Mouse (Mus musculus) lung, embryonic 14.5 days (tissue): ENCODE measurements around the gene Pigv. TPM values are rescaled to one million over a fixed set of nuclear protein-coding genes. Genes with fewer than 3 reads are reported as not detected.

Source experiments
- ATAC-seq: fragments of 200-750 bp; cut with Nextera tagmentation; 2 replicates; pipeline ENCODE4 v1.8.0; 2017; ENCODE audit warnings: mild to moderate bottlenecking, moderate TSS enrichment, moderate library complexity; ENCODE audit not compliant: insufficient read depth
- DNase-seq: peaks from one replicate; pipeline ENCODE4 v3.0.0-alpha.2; 2015
- H3K27ac ChIP-seq: fragments of 300-500 bp; sonication (generic); 2 replicates; pipeline ENCODE4 v1.5.1; 2014; ENCODE audit warnings: low read depth, mild to moderate bottlenecking, moderate library complexity
- H3K27me3 ChIP-seq: fragments of 300-500 bp; sonication (generic); 2 replicates; pipeline ENCODE4 v1.6.1; 2014; ENCODE audit warnings: low read length, control low read depth; ENCODE audit not compliant: insufficient read depth
- H3K36me3 ChIP-seq: fragments of 300-500 bp; sonication (generic); 2 replicates; pipeline ENCODE4 v1.6.1; 2014; ENCODE audit warnings: control low read depth; ENCODE audit not compliant: insufficient read depth
- H3K4me1 ChIP-seq: fragments of 300-500 bp; sonication (generic); 2 replicates; pipeline ENCODE4 v1.6.1; 2014; ENCODE audit warnings: antibody characterized with exemption, control low read depth; ENCODE audit not compliant: insufficient read depth
- H3K4me2 ChIP-seq: fragments of 300-500 bp; sonication (generic); 2 replicates; pipeline ENCODE4 v1.6.1; 2014; ENCODE audit warnings: mild to moderate bottlenecking
- H3K4me3 ChIP-seq: fragments of 300-500 bp; sonication (generic); 2 replicates; pipeline ENCODE4 v1.5.1; 2014; ENCODE audit warnings: low read depth, low read length
- H3K9ac ChIP-seq: fragments of 300-500 bp; sonication (generic); 2 replicates; pipeline ENCODE4 v1.6.1; 2014
- H3K9me3 ChIP-seq: fragments of 300-500 bp; sonication (generic); 2 replicates; pipeline ENCODE4 v1.6.1; 2016; ENCODE audit warnings: low read depth, low read length, control low read depth
- CTCF ChIP-seq: IDR thresholded peaks from 2 replicates; pipeline ENCODE4 v1.5.1; 2016; ENCODE audit warnings: antibody characterized with exemption, low read depth
- WGBS: fragments of 180-500 bp; shearing (Covaris S2); extraction: QIAGEN DNeasy Blood & Tissue Kit; methylation state at CpG from one replicate; pipeline ENCODE4 v1.1.7; 2014; 5-methylcytosine and 5-hydroxymethylcytosine counted together
- polyA plus RNA-seq: library from polyadenylated mRNA; unstranded; fragments of >200 nt; fragmentation: Nextera tagmentation; extraction: Ambion mirVana; gene quantifications from 2 replicates; pipeline ENCODE4 v1.2.1, GENCODE M21; 2014

Gene Pigv
- polyA plus RNA-seq, 1 experiment from 2014 or later = 14.5 TPM

- no peaks in the 10 kb centered on the region for H3K9me3 ChIP-seq
- H3K9ac ChIP-seq = no peak overlapping the region
- peaks cover 19% of the 10 kb centered on the region; the same call in 1 of the 2 replicates for H3K4me1 ChIP-seq
- WGBS = 27% methylated on average over 8 of the region's 8 CpGs
- no peak for TF ChIP-seq CTCF
- peaks cover 76% of the 10 kb centered on the region for H3K36me3 ChIP-seq
- peak overlapping the region; percentile 77 for H3K27ac ChIP-seq
- no peak overlapping the region for H3K4me3 ChIP-seq
- ATAC-seq (peak; percentile 84), DNase-seq (peak; percentile 84)
- H3K27me3 ChIP-seq = no peaks in the 10 kb centered on the region
- peak overlapping the region; percentile 32 for H3K4me2 ChIP-seq
Observed at GRCm38 (mm10) chr4:133706956-133707355, 34.5 kb upstream of the Pigv start.

- Histone ChIP-seq H3K4me3 (no peak overlapping the region), H3K4me2 (no peak overlapping the region), H3K9me3 (no peaks in the 10 kb centered on the region), H3K9ac (no peak overlapping the region), H3K4me1 (peaks cover 19% of the 10 kb centered on the region; the same call in 1 of the 2 replicates), H3K27me3 (no peaks in the 10 kb centered on the region), H3K27ac (0 out of 2 replicates have a peak overlapping the region, but pooled peaks have one; percentile 24), H3K36me3 (peaks cover 74% of the 10 kb centered on the region)
- no peak for TF ChIP-seq CTCF
- ATAC-seq (no peak), DNase-seq (no peak)
- WGBS = 79% methylated on average over 4 of the region's 4 CpGs
Observed at GRCm38 (mm10) chr4:133705062-133705461, 32.6 kb upstream of the Pigv start.

DNA sequence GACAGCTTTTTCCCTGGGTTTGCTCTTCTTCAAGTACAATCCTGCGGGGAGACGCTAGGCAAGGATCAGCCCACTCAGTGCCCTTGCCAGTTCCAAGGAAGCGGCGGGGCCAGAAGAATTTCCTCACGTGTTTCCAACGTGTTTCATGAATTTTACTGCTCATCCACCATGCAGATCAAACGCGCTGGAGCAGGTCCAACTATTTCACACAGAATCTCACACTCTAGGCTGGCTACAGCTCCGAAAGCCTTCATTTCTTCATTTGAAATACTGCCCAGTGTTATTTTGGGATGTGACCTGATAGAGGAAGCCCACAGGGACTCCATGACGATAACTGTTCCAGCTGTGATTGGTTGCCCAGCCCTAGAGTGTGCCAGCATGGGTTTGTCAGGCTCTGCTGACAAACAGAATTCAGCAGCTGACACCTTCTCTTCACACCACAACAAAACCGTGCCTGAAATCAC is 28.5 kb upstream of the Pigv start:
- H3K9me3 ChIP-seq = no peaks in the 10 kb centered on the region
- DNase-seq (peak; percentile 78), ATAC-seq (peak; percentile 87)
- TF ChIP-seq CTCF = no peak
- no peak overlapping the region for H3K4me3 ChIP-seq
- H3K27me3 ChIP-seq = no peaks in the 10 kb centered on the region
- no peak overlapping the region for H3K4me2 ChIP-seq
- H3K36me3 ChIP-seq = peaks cover 70% of the 10 kb centered on the region
- H3K27ac ChIP-seq = peak overlapping the region; percentile 28; the same call in 1 of the 2 replicates
- 59% methylated on average over 11 of the region's 11 CpGs for WGBS
- peaks cover 2% of the 10 kb centered on the region; the same call in 1 of the 2 replicates for H3K4me1 ChIP-seq
- no peak overlapping the region for H3K9ac ChIP-seq

GRCm38 (mm10) chr4:133695363-133695762 is 22.9 kb upstream of the Pigv start:
- H3K9me3 ChIP-seq = no peaks in the 10 kb centered on the region
- no peak overlapping the region for H3K9ac ChIP-seq
- TF ChIP-seq CTCF = no peak
- H3K4me3 ChIP-seq = no peak overlapping the region
- no peaks in the 10 kb centered on the region for H3K4me1 ChIP-seq
- DNase-seq (no peak), ATAC-seq (no peak)
- 83% methylated on average over 3 of the region's 3 CpGs for WGBS
- peaks cover 82% of the 10 kb centered on the region for H3K36me3 ChIP-seq
- H3K27ac ChIP-seq = no peak overlapping the region
- no peaks in the 10 kb centered on the region for H3K27me3 ChIP-seq
- no peak overlapping the region for H3K4me2 ChIP-seq

DNA sequence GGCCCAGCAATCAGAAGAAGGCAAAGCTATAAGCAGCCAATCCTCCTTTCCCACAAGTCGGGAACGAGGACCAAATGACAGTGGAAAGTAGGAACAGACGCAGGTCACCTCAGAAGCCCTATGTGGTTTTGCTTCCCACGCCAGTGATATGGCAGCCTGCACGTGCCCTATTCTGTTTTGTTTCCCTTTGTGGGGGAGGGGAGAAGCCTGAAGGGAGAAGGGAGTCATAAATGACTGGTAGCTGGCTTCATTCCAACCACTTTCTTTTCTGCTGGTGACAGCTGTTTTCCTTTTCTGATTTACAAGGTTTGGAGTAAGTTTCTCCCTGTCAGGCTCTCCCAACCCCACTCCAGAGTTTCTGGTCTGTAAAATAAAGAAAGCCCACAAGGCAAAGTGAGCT is 17.8 kb upstream of the Pigv start:
- Histone ChIP-seq H3K27ac (no peak overlapping the region), H3K9ac (no peak overlapping the region), H3K9me3 (no peaks in the 10 kb centered on the region), H3K4me3 (no peak overlapping the region), H3K4me2 (no peak overlapping the region), H3K27me3 (no peaks in the 10 kb centered on the region), H3K36me3 (peaks cover 100% of the 10 kb centered on the region), H3K4me1 (no peaks in the 10 kb centered on the region)
- ATAC-seq (0 out of 2 replicates have a peak, but pooled peaks have one; percentile 15), DNase-seq (peak; percentile 80)
- 26% methylated on average over 5 of the region's 5 CpGs for WGBS
- no peak for TF ChIP-seq CTCF

DNA sequence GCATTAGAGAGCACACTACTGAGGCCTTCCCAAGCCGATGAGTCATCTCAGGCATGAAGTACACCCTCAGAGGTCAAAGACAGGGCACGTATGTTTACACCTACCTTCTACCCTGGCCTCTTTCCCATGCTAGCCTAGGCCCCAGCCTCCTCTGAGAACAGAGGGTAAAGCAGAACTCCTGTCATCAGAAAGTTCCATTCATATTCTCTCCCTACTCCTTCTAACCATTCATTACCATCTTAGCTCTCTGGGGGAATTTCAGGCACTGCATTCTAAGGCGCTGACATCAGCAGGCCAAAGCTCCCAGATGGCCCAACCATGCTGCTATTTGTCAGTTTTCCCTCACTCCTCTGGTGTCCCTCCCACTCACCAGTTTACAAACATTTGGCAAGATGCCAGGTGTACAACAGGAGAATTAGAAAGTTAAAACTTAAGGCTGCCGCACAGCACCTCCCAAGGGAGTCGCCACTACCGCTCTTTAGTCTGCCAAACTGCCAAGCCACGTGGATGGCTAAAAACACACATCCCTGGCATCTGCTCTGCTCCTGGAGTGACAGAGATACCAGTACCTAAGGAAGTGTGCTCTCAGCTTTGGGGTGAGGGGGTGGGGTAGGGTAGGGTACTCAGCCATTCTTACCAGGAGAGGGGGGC is 16.1 kb upstream of the Pigv start:
- WGBS = 38% methylated on average over 7 of the region's 7 CpGs
- peaks cover 100% of the 10 kb centered on the region for H3K36me3 ChIP-seq
- no peak overlapping the region for H3K4me2 ChIP-seq
- ATAC-seq (peak; percentile 57), DNase-seq (peak; percentile 79)
- H3K4me1 ChIP-seq = no peaks in the 10 kb centered on the region
- no peaks in the 10 kb centered on the region for H3K27me3 ChIP-seq
- TF ChIP-seq CTCF = no peak
- H3K4me3 ChIP-seq = no peak overlapping the region
- H3K27ac ChIP-seq = peak overlapping the region; percentile 42; the same call in 1 of the 2 replicates
- H3K9me3 ChIP-seq = no peaks in the 10 kb centered on the region
- no peak overlapping the region for H3K9ac ChIP-seq

DNA sequence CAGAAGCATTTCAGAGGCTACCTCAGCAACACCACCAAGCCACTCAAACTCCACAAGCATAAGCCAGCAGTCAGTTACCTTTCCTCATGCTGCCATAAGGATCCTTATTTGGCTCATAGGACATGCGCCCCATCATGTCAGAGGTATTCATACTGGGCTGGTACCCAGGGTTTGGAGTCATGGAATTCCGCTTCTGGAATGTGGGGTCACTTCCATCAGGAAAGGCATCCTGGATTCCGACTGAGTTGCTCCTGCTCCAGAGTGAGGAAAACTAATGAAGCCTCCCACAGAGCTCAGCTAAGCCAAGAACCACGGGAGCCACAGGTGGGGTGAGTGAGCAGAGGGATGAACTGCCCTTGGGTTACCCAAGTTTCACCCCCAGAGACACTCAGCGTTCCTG is 14.7 kb upstream of the Pigv start:
- 78% methylated on average over 5 of the region's 5 CpGs for WGBS
- H3K9me3 ChIP-seq = no peaks in the 10 kb centered on the region
- ATAC-seq (no peak), DNase-seq (no peak)
- H3K27ac ChIP-seq = no peak overlapping the region
- no peaks in the 10 kb centered on the region for H3K4me1 ChIP-seq
- H3K4me2 ChIP-seq = no peak overlapping the region
- no peaks in the 10 kb centered on the region for H3K27me3 ChIP-seq
- H3K9ac ChIP-seq = no peak overlapping the region
- H3K4me3 ChIP-seq = no peak overlapping the region
- no peak for TF ChIP-seq CTCF
- peaks cover 100% of the 10 kb centered on the region for H3K36me3 ChIP-seq
